Mouse (Mus musculus) neural tube, embryonic 15.5 days (tissue): Measurements from ENCODE around the gene Ntrk1. TPM values are rescaled to one million over a fixed set of nuclear protein-coding genes. Genes with fewer than 3 reads are reported as not detected.

Experiments
- ATAC-seq: fragments of 200-750 bp; cut with Nextera tagmentation; 2 replicates; pipeline ENCODE4 v1.8.0; 2017; ENCODE audit warnings: mild to moderate bottlenecking, moderate TSS enrichment, moderate library complexity; ENCODE audit not compliant: low FRiP score
- H3K27ac ChIP-seq: fragments of 300-500 bp; sonication (generic); replicated peaks from 2 replicates; pipeline ENCODE4 v1.5.1; 2015; ENCODE audit warnings: mild to moderate bottlenecking, inconsistent platforms
- H3K27me3 ChIP-seq: fragments of 300-500 bp; sonication (generic); replicated peaks from 2 replicates; pipeline ENCODE4 v1.6.1; 2015; ENCODE audit warnings: inconsistent platforms
- H3K36me3 ChIP-seq: fragments of 300-500 bp; sonication (generic); 2 replicates; pipeline ENCODE4 v1.6.1; 2015; ENCODE audit warnings: inconsistent platforms
- H3K4me1 ChIP-seq: fragments of 300-500 bp; sonication (generic); 2 replicates; pipeline ENCODE4 v1.6.1; 2015; ENCODE audit warnings: inconsistent platforms
- H3K4me2 ChIP-seq: fragments of 300-500 bp; sonication (generic); 2 replicates; pipeline ENCODE4 v1.6.1; 2015; ENCODE audit warnings: inconsistent platforms, mild to moderate bottlenecking, moderate library complexity
- H3K4me3 ChIP-seq: fragments of 300-500 bp; sonication (generic); replicated peaks from 2 replicates; pipeline ENCODE4 v1.5.1; 2015; ENCODE audit warnings: mild to moderate bottlenecking, inconsistent platforms
- H3K9ac ChIP-seq: fragments of 300-500 bp; sonication (generic); replicated peaks from 2 replicates; pipeline ENCODE4 v1.6.1; 2015; ENCODE audit warnings: mild to moderate bottlenecking, inconsistent platforms
- H3K9me3 ChIP-seq: fragments of 300-500 bp; sonication (generic); replicated peaks from 2 replicates; pipeline ENCODE4 v1.6.1; 2016; ENCODE audit warnings: inconsistent platforms
- WGBS: fragments of 180-500 bp; shearing (Covaris S2); methylation state at CpG from one replicate; pipeline ENCODE4 v1.1.7; 2015; ENCODE audit warnings: mixed read lengths; 5-methylcytosine and 5-hydroxymethylcytosine counted together
- polyA plus RNA-seq: library from polyadenylated mRNA; unstranded; fragments of >200 nt; fragmentation: Nextera tagmentation; extraction: Ambion mirVana; gene quantifications from 2 replicates; pipeline ENCODE4 v1.2.1, GENCODE M21; 2015

The Ntrk1 gene
- polyA plus RNA-seq, 1 experiment from 2014 or later: 50.1 TPM

- Histone ChIP-seq H3K9me3 (no peaks in the 10 kb centered on the region), H3K27me3 (peaks cover 9% of the 10 kb centered on the region), H3K4me3 (no peak overlapping the region), H3K9ac (no peak overlapping the region), H3K36me3 (no peaks in the 10 kb centered on the region), H3K27ac (no peak overlapping the region), H3K4me1 (peaks cover 13% of the 10 kb centered on the region), H3K4me2 (no peak overlapping the region)
- 89% methylated on average over 12 of the region's 12 CpGs for WGBS
- ATAC-seq: no peak
Measured at GRCm38 (mm10) chr3:87749977-87750376, 45.0 kb downstream of the Ntrk1 start.

GRCm38 (mm10) chr3:87749036-87749435, 45.9 kb downstream of the Ntrk1 start:
- H3K27me3 ChIP-seq: no peaks in the 10 kb centered on the region; the same call in 1 of the 2 replicates
- no peak overlapping the region for H3K4me2 ChIP-seq
- no peak for ATAC-seq
- no peak overlapping the region for H3K4me3 ChIP-seq
- 14% methylated on average over 5 of the region's 5 CpGs for WGBS
- H3K4me1 ChIP-seq: peaks cover 16% of the 10 kb centered on the region
- H3K9ac ChIP-seq: no peak overlapping the region
- no peak overlapping the region for H3K27ac ChIP-seq
- no peaks in the 10 kb centered on the region for H3K36me3 ChIP-seq
- no peaks in the 10 kb centered on the region for H3K9me3 ChIP-seq

- WGBS: 40% methylated on average over 13 of the region's 13 CpGs
- ATAC-seq: no peak
- H3K9ac ChIP-seq: no peak within 1 kb of the TSS
Measured at GRCm38 (mm10) chr3:87748431-87748830, 46.5 kb downstream of the Ntrk1 start, which contains the start of gene Lrrc71. Lrrc71 (minus strand) TSS chr3:87748625.

GRCm38 (mm10) chr3:87745036-87745659, 49.8 kb downstream of the Ntrk1 start:
- no peak for ATAC-seq
- Histone ChIP-seq H3K27ac (peak overlapping the region; percentile 51), H3K9ac (peak overlapping the region; percentile 10; the same call in 1 of the 2 replicates), H3K36me3 (0 out of 2 replicates have a peak, but pooled peaks cover 2% of the 10 kb centered on the region), H3K4me3 (no peak overlapping the region; the same call in 1 of the 2 replicates), H3K27me3 (no peaks in the 10 kb centered on the region), H3K4me2 (peak overlapping the region; percentile 44), H3K9me3 (no peaks in the 10 kb centered on the region), H3K4me1 (peaks cover 16% of the 10 kb centered on the region)
- 21% methylated on average over 18 of the region's 18 CpGs for WGBS

More at GRCm38 (mm10) chr3:87748431-87748830, 46.5 kb downstream of the Ntrk1 start, which contains the start of gene Lrrc71:
- peaks cover 16% of the 10 kb centered on the region for H3K4me1 ChIP-seq
- H3K9me3 ChIP-seq: no peaks in the 10 kb centered on the region
- no peak within 1 kb of the TSS for H3K4me3 ChIP-seq
- no peak within 1 kb of the TSS for H3K27ac ChIP-seq
- no peaks in the 10 kb centered on the region for H3K36me3 ChIP-seq
- H3K4me2 ChIP-seq: no peak within 1 kb of the TSS
- no peaks in the 10 kb centered on the region for H3K27me3 ChIP-seq

- no peaks in the 10 kb centered on the region for H3K9me3 ChIP-seq
- no peak overlapping the region for H3K27ac ChIP-seq
- H3K4me1 ChIP-seq: peaks cover 16% of the 10 kb centered on the region
- 81% methylated on average over 4 of the region's 4 CpGs for WGBS
- peaks cover 8% of the 10 kb centered on the region; the same call in 1 of the 2 replicates for H3K36me3 ChIP-seq
- no peak overlapping the region for H3K9ac ChIP-seq
- H3K4me2 ChIP-seq: no peak overlapping the region
- H3K4me3 ChIP-seq: no peak overlapping the region
- H3K27me3 ChIP-seq: no peaks in the 10 kb centered on the region
- no peak for ATAC-seq
Measured at GRCm38 (mm10) chr3:87743927-87744326, 51.0 kb downstream of the Ntrk1 start.

GRCm38 (mm10) chr3:87742735-87743134, 52.2 kb downstream of the Ntrk1 start:
- Histone ChIP-seq H3K27me3 (no peaks in the 10 kb centered on the region), H3K4me1 (peaks cover 13% of the 10 kb centered on the region), H3K36me3 (peaks cover 18% of the 10 kb centered on the region), H3K4me3 (no peak overlapping the region), H3K27ac (no peak overlapping the region), H3K4me2 (no peak overlapping the region), H3K9ac (no peak overlapping the region), H3K9me3 (no peaks in the 10 kb centered on the region)
- 89% methylated on average over 16 of the region's 16 CpGs for WGBS
- ATAC-seq: no peak

- ATAC-seq: no peak
- H3K4me2 ChIP-seq: no peak overlapping the region
- H3K4me3 ChIP-seq: no peak overlapping the region
- H3K9me3 ChIP-seq: no peaks in the 10 kb centered on the region
- no peak overlapping the region for H3K9ac ChIP-seq
- peaks cover 22% of the 10 kb centered on the region for H3K36me3 ChIP-seq
- peaks cover 13% of the 10 kb centered on the region for H3K4me1 ChIP-seq
- no peak overlapping the region for H3K27ac ChIP-seq
- H3K27me3 ChIP-seq: no peaks in the 10 kb centered on the region
- 87% methylated on average over 3 of the region's 3 CpGs for WGBS
Measured at GRCm38 (mm10) chr3:87742013-87742412, 52.9 kb downstream of the Ntrk1 start.

GRCm38 (mm10) chr3:87738906-87739305, 56.1 kb downstream of the Ntrk1 start:
- Histone ChIP-seq H3K4me1 (no peaks in the 10 kb centered on the region), H3K9ac (no peak overlapping the region), H3K27me3 (no peaks in the 10 kb centered on the region), H3K4me2 (no peak overlapping the region), H3K36me3 (peaks cover 53% of the 10 kb centered on the region), H3K9me3 (no peaks in the 10 kb centered on the region), H3K4me3 (no peak overlapping the region), H3K27ac (no peak overlapping the region)
- ATAC-seq: no peak
- WGBS: 48% methylated on average over 5 of the region's 5 CpGs

- H3K36me3 ChIP-seq: peaks cover 86% of the 10 kb centered on the region
- no peaks in the 10 kb centered on the region for H3K4me1 ChIP-seq
- no peaks in the 10 kb centered on the region for H3K27me3 ChIP-seq
- no peaks in the 10 kb centered on the region for H3K9me3 ChIP-seq
- no peak overlapping the region for H3K27ac ChIP-seq
- WGBS: 90% methylated on average over 9 of the region's 9 CpGs
- no peak overlapping the region for H3K9ac ChIP-seq
- H3K4me2 ChIP-seq: no peak overlapping the region
- no peak overlapping the region for H3K4me3 ChIP-seq
- no peak for ATAC-seq
Measured at GRCm38 (mm10) chr3:87735335-87735734, 59.6 kb downstream of the Ntrk1 start.

GRCm38 (mm10) chr3:87733984-87734761, 60.8 kb downstream of the Ntrk1 start:
- no peaks in the 10 kb centered on the region for H3K4me1 ChIP-seq
- no peak overlapping the region for H3K9ac ChIP-seq
- no peak overlapping the region for H3K4me3 ChIP-seq
- H3K27me3 ChIP-seq: no peaks in the 10 kb centered on the region
- H3K4me2 ChIP-seq: no peak overlapping the region
- H3K27ac ChIP-seq: no peak overlapping the region
- no peak for ATAC-seq
- H3K36me3 ChIP-seq: peaks cover 90% of the 10 kb centered on the region
- no peaks in the 10 kb centered on the region for H3K9me3 ChIP-seq
- WGBS: 87% methylated on average over 11 of the region's 11 CpGs

- H3K9me3 ChIP-seq: no peaks in the 10 kb centered on the region
- no peak overlapping the region for H3K27ac ChIP-seq
- WGBS: 88% methylated on average over 4 of the region's 4 CpGs
- no peaks in the 10 kb centered on the region for H3K27me3 ChIP-seq
- H3K4me3 ChIP-seq: no peak overlapping the region
- peaks cover 93% of the 10 kb centered on the region for H3K36me3 ChIP-seq
- no peak for ATAC-seq
- H3K9ac ChIP-seq: no peak overlapping the region
- H3K4me2 ChIP-seq: no peak overlapping the region
- no peaks in the 10 kb centered on the region for H3K4me1 ChIP-seq
Measured at GRCm38 (mm10) chr3:87733098-87733497, 61.9 kb downstream of the Ntrk1 start.

GRCm38 (mm10) chr3:87728696-87729095, 66.3 kb downstream of the Ntrk1 start:
- Histone ChIP-seq H3K4me2 (no peak overlapping the region), H3K4me3 (no peak overlapping the region), H3K4me1 (no peaks in the 10 kb centered on the region), H3K27me3 (no peaks in the 10 kb centered on the region), H3K9me3 (no peaks in the 10 kb centered on the region), H3K9ac (no peak overlapping the region), H3K36me3 (peaks cover 95% of the 10 kb centered on the region), H3K27ac (no peak overlapping the region)
- ATAC-seq: no peak
- 90% methylated on average over 6 of the region's 6 CpGs for WGBS
